Mouse (Mus musculus): ENCODE results near the gene Ppp1r9b. TPM values are rescaled to one million over a fixed set of nuclear protein-coding genes. Genes with fewer than 3 reads are reported as not detected.

Gene Ppp1r9b
- total RNA-seq, 2 experiments from 2014 or later = 45.5 to 52.6 TPM

- intact Hi-C loops (cut with DNase I) = no loop called here
- DNase-seq (ENCODE audit: low spot score) = no peak
Observed at GRCm38 (mm10) chr11:95038818-95039655, 48.2 kb downstream of the Ppp1r9b start.

GRCm38 (mm10) chr11:95039766-95040165 is 48.9 kb downstream of the Ppp1r9b start:
- intact Hi-C loops (cut with DNase I) = no loop called here
- no peak for DNase-seq (ENCODE audit: low spot score)

GRCm38 (mm10) chr11:95040491-95041138 is 49.8 kb downstream of the Ppp1r9b start:
- peak; percentile 66 for DNase-seq (ENCODE audit: low spot score)
- intact Hi-C loops (cut with DNase I) = no loop called here

GRCm38 (mm10) chr11:95041139-95041609 is 50.3 kb downstream of the Ppp1r9b start, which contains the start of gene Pdk2:
Pdk2 (minus strand) TSS chr11:95041354.
- intact Hi-C loops (cut with DNase I) = no loop called here
- DNase-seq (ENCODE audit: low spot score) = peak; percentile 96

- intact Hi-C loops (cut with DNase I) = no loop called here
- peak; percentile 61 for DNase-seq (ENCODE audit: low spot score)
Observed at GRCm38 (mm10) chr11:95042096-95042495, 51.3 kb downstream of the Ppp1r9b start.

- DNase-seq (ENCODE audit: low spot score) = no peak
- intact Hi-C loops (cut with DNase I) = no loop called here
Observed at GRCm38 (mm10) chr11:95043060-95043459, 52.2 kb downstream of the Ppp1r9b start.

GRCm38 (mm10) chr11:95043608-95044007 is 52.8 kb downstream of the Ppp1r9b start:
- DNase-seq (ENCODE audit: low spot score) = no peak
- intact Hi-C loops (cut with DNase I) = no loop called here

GRCm38 (mm10) chr11:95044185-95044870 is 53.5 kb downstream of the Ppp1r9b start:
- intact Hi-C loops (cut with DNase I) = no loop called here

GRCm38 (mm10) chr11:95046980-95047680 is 56.3 kb downstream of the Ppp1r9b start:
- intact Hi-C loops (cut with DNase I) = loop anchor here (1.0 to 5.0 kb wide), 2 partner anchors 60 to 205 kb away; no protein-coding TSS in a partner anchor
- no peak for DNase-seq (ENCODE audit: low spot score)

More at GRCm38 (mm10) chr11:95044185-95044870, 53.5 kb downstream of the Ppp1r9b start:
- no peak for DNase-seq (ENCODE audit: low spot score)

- DNase-seq (ENCODE audit: low spot score) = no peak
- intact Hi-C loops (cut with DNase I) = no loop called here
Observed at GRCm38 (mm10) chr11:95053062-95053461, 62.2 kb downstream of the Ppp1r9b start.

Other genes with a start within 250 kb of the Ppp1r9b start
- gene Cdc34b, start 249.3 kb upstream of the Ppp1r9b start, total RNA-seq (2021) = under 1 TPM; 0.59 to 0.86 TPM
- not detected for gene Tmem92, start 208.3 kb upstream of the Ppp1r9b start, total RNA-seq (2021)
- 100 to 1,000 TPM; 182 to 211 TPM for gene Col1a1, start 54.8 kb upstream of the Ppp1r9b start, total RNA-seq (2021)
- gene Hils1, start 23.4 kb upstream of the Ppp1r9b start, total RNA-seq (2021) = not detected
- 100 to 1,000 TPM; 142 to 163 TPM for gene Sgca, start 14.7 kb upstream of the Ppp1r9b start, total RNA-seq (2021)
- 1 to 10 TPM; 1.2 to 1.5 TPM for gene Samd14, start 18.8 kb downstream of the Ppp1r9b start, total RNA-seq (2021)
- gene Pdk2, start 50.3 kb downstream of the Ppp1r9b start, total RNA-seq (2021) = 100 to 1,000 TPM; 377 to 397 TPM
- gene Itga3, start 85.8 kb downstream of the Ppp1r9b start, total RNA-seq (2021) = 10 to 100 TPM; 10.8 to 11.7 TPM
- not detected for gene Dlx3, start 129.1 kb downstream of the Ppp1r9b start, total RNA-seq (2021)
- under 1 TPM in 1 of 2 experiments, not detected in 1; 0.11 TPM for gene Dlx4, start 155.2 kb downstream of the Ppp1r9b start, total RNA-seq (2021)

Data from heart, postnatal 25 days (tissue).